Mouse (Mus musculus) lung, postnatal 10 days (tissue): ENCODE results near the gene Hist1h3d.
"Not testable (repeated sequence)": the region's sequence is repeated elsewhere in the genome, so short reads cannot be mapped to it uniquely, and the experiment has no call there.

ENCODE experiments used
- DNase-seq: peaks from one replicate; pipeline ENCODE4 v3.0.0; 2021

Gene Hist1h3d

GRCm38 (mm10) chr13:23585442-23586098, 10.0 kb downstream of the Hist1h3d start:
- DNase-seq = peak; percentile 80

GRCm38 (mm10) chr13:23586099-23586939, 10.8 kb downstream of the Hist1h3d start:
- no peak for DNase-seq

GRCm38 (mm10) chr13:23586940-23587225, 11.3 kb downstream of the Hist1h3d start:
- no peak for DNase-seq

GRCm38 (mm10) chr13:23591206-23591605, 15.6 kb downstream of the Hist1h3d start:
- no peak for DNase-seq

GRCm38 (mm10) chr13:23591886-23592285, 16.3 kb downstream of the Hist1h3d start:
- DNase-seq = not testable (repeated sequence)

GRCm38 (mm10) chr13:23592614-23593013, 17.1 kb downstream of the Hist1h3d start:
- no peak for DNase-seq

- DNase-seq = peak; percentile 49
Measured at GRCm38 (mm10) chr13:23593051-23593770, 17.6 kb downstream of the Hist1h3d start.

- no peak for DNase-seq
Measured at GRCm38 (mm10) chr13:23595185-23595584, 19.6 kb downstream of the Hist1h3d start.

GRCm38 (mm10) chr13:23595622-23596372, 20.2 kb downstream of the Hist1h3d start:
- DNase-seq = no peak

- peak; percentile 84 for DNase-seq
Measured at GRCm38 (mm10) chr13:23597957-23598356, 22.4 kb downstream of the Hist1h3d start.

- DNase-seq = peak; percentile 36
Measured at GRCm38 (mm10) chr13:23603182-23603699, 27.7 kb downstream of the Hist1h3d start.

- DNase-seq = no peak
Measured at GRCm38 (mm10) chr13:23604452-23604851, 28.9 kb downstream of the Hist1h3d start.

- DNase-seq = no peak
Measured at GRCm38 (mm10) chr13:23605052-23605451, 29.5 kb downstream of the Hist1h3d start.

GRCm38 (mm10) chr13:23609209-23609608, 33.6 kb downstream of the Hist1h3d start:
- no peak for DNase-seq

- no peak for DNase-seq
Measured at GRCm38 (mm10) chr13:23609844-23610243, 34.3 kb downstream of the Hist1h3d start.

GRCm38 (mm10) chr13:23610393-23610792, 34.8 kb downstream of the Hist1h3d start:
- no peak for DNase-seq

- no peak for DNase-seq
Measured at GRCm38 (mm10) chr13:23611638-23612037, 36.1 kb downstream of the Hist1h3d start.

- no peak for DNase-seq
Measured at GRCm38 (mm10) chr13:23620056-23620732, 44.6 kb downstream of the Hist1h3d start.

GRCm38 (mm10) chr13:23620733-23621531, 45.4 kb downstream of the Hist1h3d start, which contains the start of gene Hist1h2be:
Gene Hist1h2be, minus strand, starts transcription at chr13:23621124.
- DNase-seq = peak; percentile 85

GRCm38 (mm10) chr13:23621532-23622174, 46.1 kb downstream of the Hist1h3d start:
- peak; percentile 91 for DNase-seq
